Mouse (Mus musculus) G1E (cell line): ENCODE results near the gene Crlf1. TPM values are rescaled to one million over a fixed set of nuclear protein-coding genes. Genes with fewer than 3 reads are reported as not detected.

ENCODE experiments used
- ATAC-seq: 2 replicates; pipeline ENCODE4 v1.8.0; 2016; ENCODE audit warnings: mild to moderate bottlenecking; ENCODE audit not compliant: insufficient number of reproducible peaks, poor library complexity, low FRiP score, severe bottlenecking; ENCODE audit errors: extremely low read depth
- DNase-seq: peaks from one replicate; pipeline ENCODE4 v3.0.0; 2012; ENCODE audit warnings: low spot score
- H3K27me3 ChIP-seq: 2 replicates; pipeline ENCODE4 v1.6.1; 2012; ENCODE audit warnings: mild to moderate bottlenecking, low read length, inconsistent platforms; ENCODE audit not compliant: insufficient read depth
- H3K36me3 ChIP-seq: replicated peaks from 2 replicates; pipeline ENCODE3; 2012; ENCODE audit warnings: mild to moderate bottlenecking, inconsistent platforms
- H3K4me1 ChIP-seq: 2 replicates; pipeline ENCODE4 v1.6.1; 2012; ENCODE audit warnings: low read depth, low read length, inconsistent platforms, mixed read lengths; ENCODE audit not compliant: insufficient read depth
- H3K4me3 ChIP-seq: 2 replicates; pipeline ENCODE4 v1.5.1; 2012; ENCODE audit warnings: low read depth, mild to moderate bottlenecking, inconsistent platforms, low read length, moderate library complexity, mixed read lengths
- H3K9me3 ChIP-seq: replicated peaks from 2 replicates; pipeline ENCODE4 v1.6.1; 2012; ENCODE audit warnings: inconsistent platforms
- CTCF ChIP-seq: IDR thresholded peaks from 2 replicates; pipeline ENCODE4 v1.5.1; 2012; ENCODE audit warnings: low read depth, low read length, inconsistent platforms, mixed read lengths
- GATA1 ChIP-seq: IDR thresholded peaks from 2 replicates; pipeline ENCODE4 v1.6.1; 2012; ENCODE audit warnings: borderline replicate concordance, low read length, inconsistent platforms, mixed read lengths
- GATA2 ChIP-seq: IDR thresholded peaks from 2 replicates; pipeline ENCODE4 v1.6.1; 2012; ENCODE audit warnings: low read depth, low read length, inconsistent platforms, borderline replicate concordance
- POLR2AphosphoS5 ChIP-seq: IDR thresholded peaks from 2 replicates; pipeline ENCODE4 v1.6.1; 2012; ENCODE audit warnings: low read depth, low read length, inconsistent platforms; ENCODE audit not compliant: insufficient replicate concordance
- TAL1 ChIP-seq: conservative IDR thresholded peaks from 2 replicates; pipeline ENCODE4 v1.6.1; 2012; ENCODE audit warnings: low read depth, low read length, inconsistent platforms, mixed read lengths
- polyA plus RNA-seq: library from polyadenylated mRNA; stranded (reverse); fragments of >175 nt; gene quantifications from 2 replicates; pipeline ENCODE4 v1.2.3, GENCODE M21; 2012
- total RNA-seq, 2 experiments: library from RNA; stranded (forward) in 1 of 2; stranded (reverse) in 1 of 2; fragments of 200-1000 nt in 1 of 2; fragments of >200 nt in 1 of 2; fragmentation: Nextera tagmentation in 1 of 2; gene quantifications; 2 replicates each; pipeline ENCODE4 v1.2.3; 2014 to 2017

The Crlf1 gene
- total and polyA plus RNA-seq, 3 experiments, result not detected

GRCm38 (mm10) chr8:70544200-70544687 lies 51.3 kb downstream of the Crlf1 start:
- DNase-seq (no peak), ATAC-seq (no peak)
- Histone ChIP-seq H3K4me1 (peaks cover 72% of the 10 kb centered on the region), H3K4me3 (no peak overlapping the region), H3K9me3 (no peaks in the 10 kb centered on the region), H3K36me3 (peaks cover 77% of the 10 kb centered on the region), H3K27me3 (no peaks in the 10 kb centered on the region)
- TF ChIP-seq GATA1, result no peak
- 0 out of 2 replicates have a peak, but pooled peaks have one; percentile 23 for TF ChIP-seq CTCF

- Histone ChIP-seq H3K9me3 (no peaks in the 10 kb centered on the region), H3K4me1 (peaks cover 65% of the 10 kb centered on the region), H3K27me3 (no peaks in the 10 kb centered on the region), H3K36me3 (peaks cover 81% of the 10 kb centered on the region), H3K4me3 (no peak overlapping the region; the same call in 1 of the 2 replicates)
- DNase-seq, result no peak
- TF ChIP-seq POLR2AphosphoS5 (no peak), GATA2 (no peak), TAL1 (no peak), CTCF (no peak), GATA1 (no peak)
- ATAC-seq, result no peak
Observed at GRCm38 (mm10) chr8:70546412-70546811, 53.5 kb downstream of the Crlf1 start.

GRCm38 (mm10) chr8:70547762-70548161 lies 54.8 kb downstream of the Crlf1 start:
- Histone ChIP-seq H3K27me3 (no peaks in the 10 kb centered on the region), H3K36me3 (peaks cover 84% of the 10 kb centered on the region), H3K9me3 (no peaks in the 10 kb centered on the region), H3K4me1 (peaks cover 63% of the 10 kb centered on the region), H3K4me3 (no peak overlapping the region)
- DNase-seq (no peak), ATAC-seq (no peak)
- TF ChIP-seq GATA2 (no peak), CTCF (no peak), GATA1 (no peak), TAL1 (no peak), POLR2AphosphoS5 (no peak)

- Histone ChIP-seq H3K27me3 (no peaks in the 10 kb centered on the region), H3K4me1 (peaks cover 58% of the 10 kb centered on the region), H3K9me3 (no peaks in the 10 kb centered on the region), H3K36me3 (peaks cover 82% of the 10 kb centered on the region), H3K4me3 (no peak overlapping the region)
- ATAC-seq (no peak), DNase-seq (no peak)
- no peak for TF ChIP-seq TAL1
- no peak for TF ChIP-seq POLR2AphosphoS5
- no peak for TF ChIP-seq CTCF
Observed at GRCm38 (mm10) chr8:70549412-70550184, 56.6 kb downstream of the Crlf1 start.

- TF ChIP-seq TAL1, result no peak
- no peak for TF ChIP-seq CTCF
- no peak for TF ChIP-seq POLR2AphosphoS5
- TF ChIP-seq GATA1, result no peak
- TF ChIP-seq GATA2, result no peak
- Histone ChIP-seq H3K9me3 (no peaks in the 10 kb centered on the region), H3K36me3 (peaks cover 81% of the 10 kb centered on the region), H3K4me1 (peaks cover 48% of the 10 kb centered on the region), H3K4me3 (no peak overlapping the region), H3K27me3 (no peaks in the 10 kb centered on the region)
- no peak for DNase-seq
- ATAC-seq, result no peak
Observed at GRCm38 (mm10) chr8:70551558-70552161, 58.7 kb downstream of the Crlf1 start.

- Histone ChIP-seq H3K4me1 (peaks cover 46% of the 10 kb centered on the region), H3K36me3 (peaks cover 84% of the 10 kb centered on the region), H3K27me3 (no peaks in the 10 kb centered on the region), H3K9me3 (no peaks in the 10 kb centered on the region), H3K4me3 (no peak overlapping the region)
- TF ChIP-seq TAL1 (no peak), POLR2AphosphoS5 (no peak), GATA1 (no peak), GATA2 (no peak), CTCF (no peak)
- ATAC-seq (no peak), DNase-seq (no peak)
Observed at GRCm38 (mm10) chr8:70552836-70553235, 59.9 kb downstream of the Crlf1 start.

Other genes starting within 250 kb of the Crlf1 start
Only the 20 nearest of the 25 such genes appear.
- gene Ddx49, start 190.7 kb upstream of the Crlf1 start, total RNA-seq (2014; fragmentation: Nextera tagmentation), result 41.3 and 43.8 TPM in 2 replicates
- gene Ddx49, start 190.7 kb upstream of the Crlf1 start, total RNA-seq (2017), result 88.3 and 114 TPM in 2 replicates
- 55.1 and 56.2 TPM in 2 replicates for gene Ddx49, start 190.7 kb upstream of the Crlf1 start, polyA plus RNA-seq
- 147 and 152 TPM in 2 replicates for gene Cope, start 190.6 kb upstream of the Crlf1 start, total RNA-seq (2014; fragmentation: Nextera tagmentation)
- 78.3 and 96.7 TPM in 2 replicates for gene Cope, start 190.6 kb upstream of the Crlf1 start, total RNA-seq (2017)
- gene Cope, start 190.6 kb upstream of the Crlf1 start, polyA plus RNA-seq, result 346 and 358 TPM in 2 replicates
- not detected in 2 replicates for gene Cers1, start 177.4 kb upstream of the Crlf1 start, total RNA-seq (2014; fragmentation: Nextera tagmentation)
- gene Cers1, start 177.4 kb upstream of the Crlf1 start, total RNA-seq (2017), result 0.38 TPM in 1 of 2 replicates, not detected in the other
- not detected in 2 replicates for gene Cers1, start 177.4 kb upstream of the Crlf1 start, polyA plus RNA-seq
- gene Gdf1, start 163.3 kb upstream of the Crlf1 start, total RNA-seq (2014; fragmentation: Nextera tagmentation), result not detected in 2 replicates
- not detected in 2 replicates for gene Gdf1, start 163.3 kb upstream of the Crlf1 start, total RNA-seq (2017)
- 0.04 TPM in 1 of 2 replicates, not detected in the other for gene Gdf1, start 163.3 kb upstream of the Crlf1 start, polyA plus RNA-seq
- gene Upf1, start 139.9 kb upstream of the Crlf1 start, total RNA-seq (2014; fragmentation: Nextera tagmentation), result 43.6 and 46.0 TPM in 2 replicates
- 22.9 and 27.5 TPM in 2 replicates for gene Upf1, start 139.9 kb upstream of the Crlf1 start, total RNA-seq (2017)
- gene Upf1, start 139.9 kb upstream of the Crlf1 start, polyA plus RNA-seq, result 155 and 156 TPM in 2 replicates
- not detected in 2 replicates for gene Comp, start 119.6 kb upstream of the Crlf1 start, total RNA-seq (2014; fragmentation: Nextera tagmentation)
- gene Comp, start 119.6 kb upstream of the Crlf1 start, total RNA-seq (2017), result 0.06 TPM in 1 of 2 replicates, not detected in the other
- gene Comp, start 119.6 kb upstream of the Crlf1 start, polyA plus RNA-seq, result 0.14 and 0.15 TPM in 2 replicates
- gene Crtc1, start 53.6 kb upstream of the Crlf1 start, total RNA-seq (2014; fragmentation: Nextera tagmentation), result 15.3 and 17.9 TPM in 2 replicates
- gene Crtc1, start 53.6 kb upstream of the Crlf1 start, total RNA-seq (2017), result 1.4 and 1.6 TPM in 2 replicates
- gene Crtc1, start 53.6 kb upstream of the Crlf1 start, polyA plus RNA-seq, result 17.6 and 18.8 TPM in 2 replicates
- 23.6 and 23.8 TPM in 2 replicates for gene Klhl26, start 16.2 kb upstream of the Crlf1 start, total RNA-seq (2014; fragmentation: Nextera tagmentation)
- gene Klhl26, start 16.2 kb upstream of the Crlf1 start, total RNA-seq (2017), result 11.6 and 13.9 TPM in 2 replicates
- gene Klhl26, start 16.2 kb upstream of the Crlf1 start, polyA plus RNA-seq, result 10.8 and 12.8 TPM in 2 replicates
- not detected in 2 replicates for gene Tmem59l, start 5.8 kb upstream of the Crlf1 start, total RNA-seq (2014; fragmentation: Nextera tagmentation)
- gene Tmem59l, start 5.8 kb upstream of the Crlf1 start, total RNA-seq (2017), result 0.12 TPM in 1 of 2 replicates, not detected in the other
- gene Tmem59l, start 5.8 kb upstream of the Crlf1 start, polyA plus RNA-seq, result 0.03 TPM in 1 of 2 replicates, not detected in the other
- 43.6 and 44.2 TPM in 2 replicates for gene Rex1bd, start 13.6 kb downstream of the Crlf1 start, total RNA-seq (2014; fragmentation: Nextera tagmentation)
- gene Rex1bd, start 13.6 kb downstream of the Crlf1 start, total RNA-seq (2017), result 86.9 and 94.9 TPM in 2 replicates
- 187 and 223 TPM in 2 replicates for gene Rex1bd, start 13.6 kb downstream of the Crlf1 start, polyA plus RNA-seq
- 4,646 and 5,141 TPM in 2 replicates for gene Uba52, start 17.6 kb downstream of the Crlf1 start, total RNA-seq (2014; fragmentation: Nextera tagmentation)
- 3,490 and 3,572 TPM in 2 replicates for gene Uba52, start 17.6 kb downstream of the Crlf1 start, total RNA-seq (2017)
- 592 and 1,322 TPM in 2 replicates for gene Uba52, start 17.6 kb downstream of the Crlf1 start, polyA plus RNA-seq
- 228 and 232 TPM in 2 replicates for gene Fkbp8, start 34.6 kb downstream of the Crlf1 start, total RNA-seq (2014; fragmentation: Nextera tagmentation)
- 206 and 221 TPM in 2 replicates for gene Fkbp8, start 34.6 kb downstream of the Crlf1 start, total RNA-seq (2017)
- gene Fkbp8, start 34.6 kb downstream of the Crlf1 start, polyA plus RNA-seq, result 939 and 1,510 TPM in 2 replicates
- gene Kxd1, start 34.8 kb downstream of the Crlf1 start, total RNA-seq (2014; fragmentation: Nextera tagmentation), result 180 and 189 TPM in 2 replicates
- gene Kxd1, start 34.8 kb downstream of the Crlf1 start, total RNA-seq (2017), result 47.5 and 50.9 TPM in 2 replicates
- 40.0 and 49.9 TPM in 2 replicates for gene Kxd1, start 34.8 kb downstream of the Crlf1 start, polyA plus RNA-seq
- gene Ell, start 46.3 kb downstream of the Crlf1 start, total RNA-seq (2014; fragmentation: Nextera tagmentation), result 20.8 and 22.7 TPM in 2 replicates
- 7.6 and 9.1 TPM in 2 replicates for gene Ell, start 46.3 kb downstream of the Crlf1 start, total RNA-seq (2017)
- 56.4 and 59.0 TPM in 2 replicates for gene Ell, start 46.3 kb downstream of the Crlf1 start, polyA plus RNA-seq
- 22.9 and 24.4 TPM in 2 replicates for gene Isyna1, start 101.2 kb downstream of the Crlf1 start, total RNA-seq (2014; fragmentation: Nextera tagmentation)
- gene Isyna1, start 101.2 kb downstream of the Crlf1 start, total RNA-seq (2017), result 35.8 and 36.8 TPM in 2 replicates
- gene Isyna1, start 101.2 kb downstream of the Crlf1 start, polyA plus RNA-seq, result 141 and 157 TPM in 2 replicates
- 21.7 and 31.0 TPM in 2 replicates for gene Ssbp4, start 115.7 kb downstream of the Crlf1 start, total RNA-seq (2014; fragmentation: Nextera tagmentation)
- 51.7 and 114 TPM in 2 replicates for gene Ssbp4, start 115.7 kb downstream of the Crlf1 start, total RNA-seq (2017)
- gene Ssbp4, start 115.7 kb downstream of the Crlf1 start, polyA plus RNA-seq, result 606 and 1,025 TPM in 2 replicates
- 1.3 and 2.6 TPM in 2 replicates for gene Lrrc25, start 123.0 kb downstream of the Crlf1 start, total RNA-seq (2014; fragmentation: Nextera tagmentation)
- 1.2 and 1.6 TPM in 2 replicates for gene Lrrc25, start 123.0 kb downstream of the Crlf1 start, total RNA-seq (2017)
- gene Lrrc25, start 123.0 kb downstream of the Crlf1 start, polyA plus RNA-seq, result 1.6 and 1.7 TPM in 2 replicates
- not detected in 2 replicates for gene Gdf15, start 139.3 kb downstream of the Crlf1 start, total RNA-seq (2014; fragmentation: Nextera tagmentation)
- not detected in 2 replicates for gene Gdf15, start 139.3 kb downstream of the Crlf1 start, total RNA-seq (2017)
- 0.03 and 0.06 TPM in 2 replicates for gene Gdf15, start 139.3 kb downstream of the Crlf1 start, polyA plus RNA-seq
- 16.6 and 23.1 TPM in 2 replicates for gene Pgpep1, start 167.2 kb downstream of the Crlf1 start, total RNA-seq (2014; fragmentation: Nextera tagmentation)
- 9.4 and 9.5 TPM in 2 replicates for gene Pgpep1, start 167.2 kb downstream of the Crlf1 start, total RNA-seq (2017)
- 3.1 and 3.3 TPM in 2 replicates for gene Pgpep1, start 167.2 kb downstream of the Crlf1 start, polyA plus RNA-seq
- 94.1 and 95.7 TPM in 2 replicates for gene Lsm4, start 180.1 kb downstream of the Crlf1 start, total RNA-seq (2014; fragmentation: Nextera tagmentation)
- gene Lsm4, start 180.1 kb downstream of the Crlf1 start, total RNA-seq (2017), result 151 and 174 TPM in 2 replicates
- gene Lsm4, start 180.1 kb downstream of the Crlf1 start, polyA plus RNA-seq, result 889 and 1,166 TPM in 2 replicates